Mouse (Mus musculus): ENCODE measurements at regions not wholly inside any gene's neighbourhood (a gene's known extent, or its start where the extent isn't known, plus 50 kb on each side); places are given as distances from the start of the nearest gene placed in this dataset.

GRCm38 (mm10) chr14:55301996-55302395 is 80.2 kb downstream of the Dhrs2 start:
- DNase-seq (ENCODE audit: low read depth): no peak

- no peak for DNase-seq (ENCODE audit: low read depth)
These were observed 91.8 kb downstream of the Dhrs2 start for GRCm38 (mm10) chr14:55313615-55314014.

- no peak for DNase-seq (ENCODE audit: low read depth)
These were observed 102.1 kb downstream of the Dhrs2 start for GRCm38 (mm10) chr14:55323897-55324296.

- DNase-seq (ENCODE audit: low read depth): no peak
These were observed 102.5 kb downstream of the Dhrs2 start for GRCm38 (mm10) chr14:55324335-55324734.

- no peak for DNase-seq (ENCODE audit: low read depth)
These were observed 112.0 kb downstream of the Dhrs2 start for GRCm38 (mm10) chr14:55333812-55334211.

- DNase-seq (ENCODE audit: low read depth): no peak
These were observed 112.5 kb downstream of the Dhrs2 start for GRCm38 (mm10) chr14:55334305-55334704.

- no peak for DNase-seq (ENCODE audit: low read depth)
These were observed 113.8 kb downstream of the Dhrs2 start for GRCm38 (mm10) chr14:55335586-55335985.

GRCm38 (mm10) chr14:55336451-55337195 is 114.8 kb downstream of the Dhrs2 start:
- no peak for DNase-seq (ENCODE audit: low read depth)

GRCm38 (mm10) chr14:55338010-55338409 is 116.2 kb downstream of the Dhrs2 start:
- DNase-seq (ENCODE audit: low read depth): no peak

- no peak for DNase-seq (ENCODE audit: low read depth)
These were observed 116.7 kb downstream of the Dhrs2 start for GRCm38 (mm10) chr14:55338500-55338899.

GRCm38 (mm10) chr14:55339036-55339614 is 117.3 kb downstream of the Dhrs2 start:
- DNase-seq (ENCODE audit: low read depth): no peak

GRCm38 (mm10) chr14:55343341-55343740 is 121.5 kb downstream of the Dhrs2 start:
- DNase-seq (ENCODE audit: low read depth): no peak

GRCm38 (mm10) chr14:55343914-55344313 is 122.1 kb downstream of the Dhrs2 start:
- no peak for DNase-seq (ENCODE audit: low read depth)

GRCm38 (mm10) chr14:55345091-55345490 is 123.3 kb downstream of the Dhrs2 start:
- DNase-seq (ENCODE audit: low read depth): no peak

- DNase-seq (ENCODE audit: low read depth): no peak
These were observed 126.3 kb downstream of the Dhrs2 start for GRCm38 (mm10) chr14:55348098-55348497.

GRCm38 (mm10) chr14:55357258-55357657 is 121.3 kb upstream of the Dhrs4 start:
- no peak for DNase-seq (ENCODE audit: low read depth)

GRCm38 (mm10) chr14:55358429-55358828 is 120.1 kb upstream of the Dhrs4 start:
- no peak for DNase-seq (ENCODE audit: low read depth)

GRCm38 (mm10) chr14:55362316-55362715 is 116.2 kb upstream of the Dhrs4 start:
- DNase-seq (ENCODE audit: low read depth): no peak

GRCm38 (mm10) chr14:55362757-55363156 is 115.8 kb upstream of the Dhrs4 start:
- DNase-seq (ENCODE audit: low read depth): no peak

GRCm38 (mm10) chr14:55370384-55370783 is 108.2 kb upstream of the Dhrs4 start:
- peak; percentile 8 for DNase-seq (ENCODE audit: low read depth)

- no peak for DNase-seq (ENCODE audit: low read depth)
These were observed 105.6 kb upstream of the Dhrs4 start for GRCm38 (mm10) chr14:55372960-55373359.

- no peak for DNase-seq (ENCODE audit: low read depth)
These were observed 91.8 kb upstream of the Dhrs4 start for GRCm38 (mm10) chr14:55386773-55387172.

GRCm38 (mm10) chr14:55387378-55387777 is 91.2 kb upstream of the Dhrs4 start:
- DNase-seq (ENCODE audit: low read depth): no peak

- peak; percentile 38 for DNase-seq (ENCODE audit: low read depth)
These were observed 86.2 kb upstream of the Dhrs4 start for GRCm38 (mm10) chr14:55392390-55392789.
